Mouse (Mus musculus) neural tube, embryonic 11.5 days (tissue): ENCODE measurements around the gene Fkbp10. TPM values are rescaled to one million over a fixed set of nuclear protein-coding genes. Genes with fewer than 3 reads are reported as not detected.

Experiments
- ATAC-seq: fragments of 200-750 bp; cut with Nextera tagmentation; 2 replicates; pipeline ENCODE4 v1.8.0; 2017; ENCODE audit warnings: moderate number of reproducible peaks, mild to moderate bottlenecking, moderate TSS enrichment, moderate library complexity; ENCODE audit not compliant: insufficient read depth, low FRiP score, low TSS enrichment
- DNase-seq: peaks from one replicate; pipeline ENCODE4 v3.0.0-alpha.2; 2015; ENCODE audit warnings: low spot score
- H3K27ac ChIP-seq: fragments of 300-500 bp; sonication (generic); 2 replicates; pipeline ENCODE4 v1.5.1; 2014; ENCODE audit warnings: low read depth, mild to moderate bottlenecking, low read length
- H3K27me3 ChIP-seq: fragments of 300-500 bp; sonication (generic); 2 replicates; pipeline ENCODE4 v1.6.1; 2014; ENCODE audit warnings: mild to moderate bottlenecking, low read length, mixed read lengths; ENCODE audit not compliant: control insufficient read depth, insufficient read depth
- H3K36me3 ChIP-seq: fragments of 300-500 bp; sonication (generic); 2 replicates; pipeline ENCODE4 v1.6.1; 2014; ENCODE audit warnings: mild to moderate bottlenecking, low read length, moderate library complexity, mixed read lengths; ENCODE audit not compliant: control insufficient read depth, insufficient read depth
- H3K4me1 ChIP-seq: fragments of 300-500 bp; sonication (generic); 2 replicates; pipeline ENCODE4 v1.6.1; 2014; ENCODE audit warnings: low read length, mixed read lengths; ENCODE audit not compliant: control insufficient read depth, insufficient read depth
- H3K4me2 ChIP-seq: fragments of 300-500 bp; sonication (generic); 2 replicates; pipeline ENCODE4 v1.6.1; 2014; ENCODE audit warnings: low read depth, mild to moderate bottlenecking, moderate library complexity
- H3K4me3 ChIP-seq: fragments of 300-500 bp; sonication (generic); 2 replicates; pipeline ENCODE4 v1.5.1; 2014; ENCODE audit warnings: low read depth, low read length
- H3K9ac ChIP-seq: fragments of 300-500 bp; sonication (generic); 2 replicates; pipeline ENCODE4 v1.6.1; 2014; ENCODE audit warnings: mild to moderate bottlenecking, low read length
- H3K9me3 ChIP-seq: fragments of 300-500 bp; sonication (generic); 2 replicates; pipeline ENCODE4 v1.6.1; 2016; ENCODE audit warnings: low read length; ENCODE audit not compliant: control insufficient read depth
- WGBS: fragments of 180-500 bp; shearing (Covaris S2); extraction: QIAGEN DNeasy Blood & Tissue Kit; methylation state at CpG from one replicate; pipeline ENCODE4 v1.1.7; 2014; 5-methylcytosine and 5-hydroxymethylcytosine counted together
- microRNA-seq: library from miRNA; unstranded; fragments of <30 nt; microRNA quantifications from one replicate; pipeline ENCODE4, GENCODE M21; 2016
- polyA plus RNA-seq: library from polyadenylated mRNA; unstranded; fragments of >200 nt; fragmentation: Nextera tagmentation; extraction: Ambion mirVana; gene quantifications from 2 replicates; pipeline ENCODE4 v1.2.1, GENCODE M21; 2014

The Fkbp10 gene
- polyA plus RNA-seq, 1 experiment from 2014 or later, result 47.7 TPM

- no peaks in the 10 kb centered on the region for H3K27me3 ChIP-seq
- 95% methylated on average over 1 of the region's 1 CpGs for WGBS
- DNase-seq (no peak), ATAC-seq (no peak)
- no peak overlapping the region for H3K4me3 ChIP-seq
- peaks cover under 1% of the 10 kb centered on the region for H3K4me1 ChIP-seq
- H3K4me2 ChIP-seq, result no peak overlapping the region
- H3K27ac ChIP-seq, result no peak overlapping the region
- H3K9me3 ChIP-seq, result no peaks in the 10 kb centered on the region
- H3K9ac ChIP-seq, result no peak overlapping the region
- peaks cover 7% of the 10 kb centered on the region for H3K36me3 ChIP-seq
Measured at GRCm38 (mm10) chr11:100465229-100465792, 49.8 kb downstream of the Fkbp10 start.

GRCm38 (mm10) chr11:100465833-100466232 lies 50.3 kb downstream of the Fkbp10 start:
- Histone ChIP-seq H3K4me3 (no peak overlapping the region), H3K27me3 (no peaks in the 10 kb centered on the region), H3K36me3 (peaks cover 7% of the 10 kb centered on the region), H3K27ac (no peak overlapping the region), H3K4me2 (no peak overlapping the region), H3K4me1 (peaks cover 6% of the 10 kb centered on the region), H3K9me3 (no peaks in the 10 kb centered on the region), H3K9ac (no peak overlapping the region)
- WGBS, result 84% methylated on average over 1 of the region's 1 CpGs
- ATAC-seq, result no peak
- DNase-seq, result no peak

GRCm38 (mm10) chr11:100471352-100472196 lies 56.1 kb downstream of the Fkbp10 start:
- WGBS, result 6% methylated on average over 30 of the region's 30 CpGs
- peaks cover 3% of the 10 kb centered on the region; the same call in 1 of the 2 replicates for H3K36me3 ChIP-seq
- no peak for ATAC-seq
- peak overlapping the region; percentile 96 for H3K9ac ChIP-seq
- peak overlapping the region; percentile 93 for H3K4me2 ChIP-seq
- no peak for DNase-seq
- peaks cover 11% of the 10 kb centered on the region for H3K4me1 ChIP-seq
- no peaks in the 10 kb centered on the region for H3K27me3 ChIP-seq
- peak overlapping the region; percentile 58; the same call in 1 of the 2 replicates for H3K27ac ChIP-seq
- H3K4me3 ChIP-seq, result peak overlapping the region; percentile 96
- no peaks in the 10 kb centered on the region for H3K9me3 ChIP-seq

GRCm38 (mm10) chr11:100472197-100472934 lies 56.9 kb downstream of the Fkbp10 start, which contains the start of gene Klhl11:
Klhl11 (minus strand) TSS chr11:100472741.
- Histone ChIP-seq H3K4me2 (peak within 1 kb of the TSS; percentile 93), H3K36me3 (0 out of 2 replicates have a peak, but pooled peaks cover 3% of the 10 kb centered on the region), H3K4me3 (peak within 1 kb of the TSS; percentile 96), H3K4me1 (peaks cover 11% of the 10 kb centered on the region), H3K9me3 (no peaks in the 10 kb centered on the region), H3K27ac (peak within 1 kb of the TSS; percentile 58), H3K27me3 (no peaks in the 10 kb centered on the region), H3K9ac (peak within 1 kb of the TSS; percentile 96)
- DNase-seq, result peak; percentile 95
- peak; percentile 87 for ATAC-seq
- under 1% methylated on average over 83 of the region's 83 CpGs for WGBS

- H3K4me2 ChIP-seq, result no peak overlapping the region
- H3K27ac ChIP-seq, result no peak overlapping the region
- no peak overlapping the region for H3K9ac ChIP-seq
- no peak for DNase-seq
- ATAC-seq, result peak; percentile 43; the same call in 1 of the 2 replicates
- no peak overlapping the region for H3K4me3 ChIP-seq
- 33% methylated on average over 5 of the region's 5 CpGs for WGBS
- peaks cover 11% of the 10 kb centered on the region for H3K4me1 ChIP-seq
- H3K9me3 ChIP-seq, result no peaks in the 10 kb centered on the region
- 0 out of 2 replicates have a peak, but pooled peaks cover 3% of the 10 kb centered on the region for H3K36me3 ChIP-seq
- no peaks in the 10 kb centered on the region for H3K27me3 ChIP-seq
Measured at GRCm38 (mm10) chr11:100472935-100473295, 57.4 kb downstream of the Fkbp10 start.

Small RNAs within 50 kb of the gene (microRNA-seq; reads per million reads assigned to microRNA genes)
- gene Gm27374, result not detected

Other genes with a start within 250 kb of the Fkbp10 start
- gene Krt9, start 222.5 kb upstream of the Fkbp10 start, polyA plus RNA-seq, result not detected in 2 replicates
- 7.7 and 7.9 TPM in 2 replicates for gene Krt14, start 208.1 kb upstream of the Fkbp10 start, polyA plus RNA-seq
- not detected in 2 replicates for gene Krt16, start 166.8 kb upstream of the Fkbp10 start, polyA plus RNA-seq
- gene Krt17, start 154.7 kb upstream of the Fkbp10 start, polyA plus RNA-seq, result 0.88 and 1.1 TPM in 2 replicates
- gene Krt42, start 145.8 kb upstream of the Fkbp10 start, polyA plus RNA-seq, result not detected in 2 replicates
- 1,679 and 1,757 TPM in 2 replicates for gene Eif1, start 95.8 kb upstream of the Fkbp10 start, polyA plus RNA-seq
- not detected in 2 replicates for gene Gast, start 81.3 kb upstream of the Fkbp10 start, polyA plus RNA-seq
- 10.4 and 10.6 TPM in 2 replicates for gene Hap1, start 59.6 kb upstream of the Fkbp10 start, polyA plus RNA-seq
- gene Jup, start 17.9 kb upstream of the Fkbp10 start, polyA plus RNA-seq, result 43.8 and 48.8 TPM in 2 replicates
- 23.7 and 26.0 TPM in 2 replicates for gene P3h4, start 861 bp upstream of the Fkbp10 start, polyA plus RNA-seq
- gene Nt5c3b, start 26.1 kb downstream of the Fkbp10 start, polyA plus RNA-seq, result 110 TPM in 2 replicates
- 0.40 and 0.62 TPM in 2 replicates for gene Klhl10, start 26.2 kb downstream of the Fkbp10 start, polyA plus RNA-seq
- 13.9 and 14.8 TPM in 2 replicates for gene Klhl11, start 57.0 kb downstream of the Fkbp10 start, polyA plus RNA-seq
- gene Acly, start 112.3 kb downstream of the Fkbp10 start, polyA plus RNA-seq, result 330 and 394 TPM in 2 replicates
- gene Ttc25, start 129.9 kb downstream of the Fkbp10 start, polyA plus RNA-seq, result 1.0 and 1.4 TPM in 2 replicates
- gene Cnp, start 159.2 kb downstream of the Fkbp10 start, polyA plus RNA-seq, result 26.1 and 28.0 TPM in 2 replicates
- gene Nkiras2, start 203.5 kb downstream of the Fkbp10 start, polyA plus RNA-seq, result 112 and 115 TPM in 2 replicates
- gene Dnajc7, start 204.5 kb downstream of the Fkbp10 start, polyA plus RNA-seq, result 77.0 and 81.1 TPM in 2 replicates